Mouse (Mus musculus) cerebellum, adult 2 months (tissue): ENCODE results near the gene Nat9.

Experiments used
- CTCF ChIP-seq: fragments of 200-500 bp; IDR thresholded peaks from 2 replicates; pipeline ENCODE4 v1.5.1; 2011; ENCODE audit warnings: low read depth, mild to moderate bottlenecking, control low read depth, low read length, moderate library complexity, borderline replicate concordance; ENCODE audit not compliant: insufficient read depth
- POLR2A ChIP-seq: fragments of 200-500 bp; IDR thresholded peaks from 2 replicates; pipeline ENCODE4 v1.6.1; 2011; ENCODE audit warnings: low read length, control low read depth, borderline replicate concordance; ENCODE audit not compliant: insufficient read depth

DNA sequence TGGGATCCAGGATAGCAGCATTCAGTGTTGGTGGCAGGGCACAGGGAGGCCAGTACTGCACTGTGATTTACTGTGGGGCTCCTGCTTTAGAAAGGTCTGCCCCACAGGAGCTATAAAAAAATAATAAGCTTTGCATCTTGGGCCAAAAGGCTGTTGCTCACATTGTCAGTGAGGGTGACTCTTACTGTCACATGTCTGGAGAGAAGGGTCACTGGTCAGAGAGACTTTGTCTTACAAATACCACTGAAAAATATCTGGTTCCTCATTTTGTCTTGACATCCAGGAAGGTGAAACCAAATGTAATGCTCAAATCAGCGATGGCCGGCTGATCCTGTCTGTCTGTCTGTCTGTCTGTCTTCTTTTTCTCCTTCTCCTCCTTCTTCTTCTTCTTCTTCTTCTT lies 45.7 kb downstream of the Nat9 start:
- TF ChIP-seq POLR2A (no peak), CTCF (no peak)
